Mouse (Mus musculus): ENCODE results near the gene Prkcsh. TPM values are rescaled to one million over a fixed set of nuclear protein-coding genes. Genes with fewer than 3 reads are reported as not detected.

Prkcsh gene
- polyA plus RNA-seq, 1 experiment from 2014 or later, result 86.6 TPM

DNA sequence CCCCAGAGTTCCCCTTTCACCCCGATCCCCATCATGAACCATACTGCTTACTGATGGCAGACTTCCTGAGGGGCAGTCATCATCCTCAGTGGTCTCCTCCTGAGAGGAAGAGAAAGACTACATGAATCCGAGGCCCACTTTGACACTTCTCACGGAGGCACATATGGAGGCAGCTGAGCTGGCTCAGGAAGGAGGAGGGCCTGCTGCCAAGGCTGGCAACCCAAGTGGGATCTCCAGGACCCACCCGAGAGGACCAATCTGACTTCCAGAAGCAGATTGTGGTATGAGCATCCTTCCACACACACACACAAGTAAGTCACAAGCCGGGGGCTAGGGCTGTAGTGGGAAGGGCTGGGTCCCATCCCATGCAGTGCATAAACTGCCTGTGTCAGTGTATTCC is 25.3 kb upstream of the Prkcsh start:
- Histone ChIP-seq H3K4me2 (ENCODE audit: low read depth, low read length) (no peak overlapping the region), H3K4me1 (ENCODE audit: control insufficient read depth, insufficient read depth, low read length) (no peaks in the 10 kb centered on the region), H3K36me3 (ENCODE audit: control insufficient read depth, insufficient read depth, low read length) (no peaks in the 10 kb centered on the region), H3K9me3 (ENCODE audit: control insufficient read depth, low read length) (no peaks in the 10 kb centered on the region), H3K9ac (ENCODE audit: low read depth, low read length) (no peak overlapping the region), H3K27me3 (replicated peaks; ENCODE audit: control insufficient read depth, insufficient read depth, low read length) (no peaks in the 10 kb centered on the region), H3K4me3 (ENCODE audit: low read depth, low read length) (no peak overlapping the region), H3K27ac (replicated peaks; ENCODE audit: low read depth, low read length) (no peak overlapping the region)
- no peak for DNase-seq (ENCODE audit: low spot score)
- ATAC-seq (ENCODE audit: low read depth), result no peak
- 78% methylated on average over 5 of the region's 5 CpGs for WGBS

DNA sequence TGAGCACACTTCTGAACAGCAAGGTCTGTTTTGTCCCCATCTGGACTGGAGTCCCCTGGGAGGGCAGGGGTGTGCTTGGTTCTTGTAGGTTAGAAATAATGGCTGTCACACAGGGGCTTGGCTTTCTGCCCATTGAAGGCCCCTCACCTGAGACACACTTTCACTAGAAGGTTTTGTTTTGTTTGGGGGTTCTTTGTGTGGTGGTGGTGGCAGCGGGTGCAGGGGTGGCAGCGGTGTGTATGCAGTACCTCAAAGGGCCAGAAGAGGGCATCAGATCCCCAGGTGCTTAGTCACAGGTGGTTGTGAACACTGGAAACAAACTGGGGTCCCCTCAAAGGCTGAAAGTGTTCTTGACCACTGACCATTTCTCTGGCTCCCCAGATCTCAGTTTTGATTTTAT is 24.6 kb upstream of the Prkcsh start:
- ATAC-seq (ENCODE audit: low read depth) (no peak; the same call in 1 of the 2 replicates), DNase-seq (ENCODE audit: low spot score) (no peak)
- WGBS, result 18% methylated on average over 2 of the region's 2 CpGs

DNA sequence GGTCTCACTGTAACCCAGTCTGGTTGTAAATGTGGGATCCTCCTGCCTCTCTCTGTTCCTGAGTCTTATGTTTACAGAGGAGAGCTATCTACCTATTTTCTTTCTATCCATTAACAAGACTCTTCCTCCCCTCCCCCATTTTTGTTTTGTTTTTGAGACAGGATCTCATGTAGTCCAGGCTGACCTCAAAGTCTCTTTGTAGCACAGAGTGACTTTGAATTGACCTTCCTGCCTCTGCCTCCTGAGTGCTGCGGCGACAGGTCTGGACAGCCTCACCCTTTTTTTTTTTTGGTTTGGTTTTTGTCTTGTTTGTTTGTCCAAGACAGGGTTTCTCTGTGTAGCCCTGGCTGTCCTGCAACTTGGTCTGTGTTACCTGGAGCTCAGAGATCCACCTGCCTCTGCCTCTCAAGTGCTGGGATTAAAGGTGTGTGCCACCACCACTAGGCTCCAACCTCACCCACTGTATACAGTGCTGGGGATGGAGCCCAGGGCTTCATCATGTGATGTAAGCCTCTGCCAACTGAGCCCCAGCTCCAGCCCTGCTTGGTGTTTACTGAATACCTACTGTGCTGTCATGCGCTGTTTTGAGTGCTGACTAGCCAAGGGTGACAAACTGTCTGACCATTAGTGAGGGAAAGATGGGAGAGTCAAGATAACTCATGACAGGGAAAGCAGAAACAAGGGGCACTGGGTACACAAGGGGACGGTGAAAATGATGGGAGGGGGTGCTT is 24.0 kb upstream of the Prkcsh start:
- Histone ChIP-seq H3K9ac (ENCODE audit: low read depth, low read length) (no peak overlapping the region), H3K4me3 (ENCODE audit: low read depth, low read length) (no peak overlapping the region), H3K4me1 (ENCODE audit: control insufficient read depth, insufficient read depth, low read length) (no peaks in the 10 kb centered on the region), H3K9me3 (ENCODE audit: control insufficient read depth, low read length) (no peaks in the 10 kb centered on the region), H3K36me3 (ENCODE audit: control insufficient read depth, insufficient read depth, low read length) (no peaks in the 10 kb centered on the region), H3K27me3 (replicated peaks; ENCODE audit: control insufficient read depth, insufficient read depth, low read length) (no peaks in the 10 kb centered on the region), H3K4me2 (ENCODE audit: low read depth, low read length) (no peak overlapping the region), H3K27ac (replicated peaks; ENCODE audit: low read depth, low read length) (no peak overlapping the region)
- ATAC-seq (ENCODE audit: low read depth) (no peak), DNase-seq (ENCODE audit: low spot score) (no peak)
- WGBS, result 89% methylated on average over 4 of the region's 4 CpGs

More for the DNA sequence above, 24.6 kb upstream of the Prkcsh start:
- Histone ChIP-seq H3K27ac (replicated peaks; ENCODE audit: low read depth, low read length) (no peak overlapping the region), H3K4me2 (ENCODE audit: low read depth, low read length) (no peak overlapping the region), H3K36me3 (ENCODE audit: control insufficient read depth, insufficient read depth, low read length) (no peaks in the 10 kb centered on the region), H3K4me1 (ENCODE audit: control insufficient read depth, insufficient read depth, low read length) (no peaks in the 10 kb centered on the region), H3K4me3 (ENCODE audit: low read depth, low read length) (no peak overlapping the region), H3K9ac (ENCODE audit: low read depth, low read length) (no peak overlapping the region), H3K9me3 (ENCODE audit: control insufficient read depth, low read length) (no peaks in the 10 kb centered on the region), H3K27me3 (replicated peaks; ENCODE audit: control insufficient read depth, insufficient read depth, low read length) (no peaks in the 10 kb centered on the region)

DNA sequence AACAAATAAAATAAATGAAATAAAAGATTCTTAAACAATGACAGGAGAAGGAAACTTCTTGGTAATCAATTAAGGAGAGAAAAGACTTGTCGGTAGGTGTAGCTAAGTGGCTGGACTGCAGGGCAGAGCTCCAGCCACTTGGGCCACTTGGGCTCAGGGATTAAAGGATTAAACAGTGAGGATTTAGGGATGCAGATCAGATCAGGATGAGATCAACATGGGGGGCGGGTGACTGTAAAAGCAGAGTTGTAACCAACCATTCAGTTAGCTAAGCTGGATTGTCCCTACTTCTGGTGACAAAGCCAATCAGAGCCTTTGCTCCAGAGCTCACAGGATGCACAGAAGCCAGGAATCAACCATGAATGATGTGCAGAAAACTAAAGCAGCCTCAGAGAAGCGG is 18.7 kb upstream of the Prkcsh start:
- no peak for DNase-seq (ENCODE audit: low spot score)
- H3K4me1 ChIP-seq (ENCODE audit: control insufficient read depth, insufficient read depth, low read length), result 0 out of 2 replicates have a peak, but pooled peaks cover 6% of the 10 kb centered on the region
- H3K36me3 ChIP-seq (ENCODE audit: control insufficient read depth, insufficient read depth, low read length), result no peaks in the 10 kb centered on the region
- WGBS, result 13% methylated on average over 3 of the region's 3 CpGs
- no peaks in the 10 kb centered on the region for H3K9me3 ChIP-seq (ENCODE audit: control insufficient read depth, low read length)
- no peak overlapping the region for H3K4me2 ChIP-seq (ENCODE audit: low read depth, low read length)
- H3K9ac ChIP-seq (ENCODE audit: low read depth, low read length), result no peak overlapping the region
- peaks cover 36% of the 10 kb centered on the region for H3K27me3 ChIP-seq (replicated peaks; ENCODE audit: control insufficient read depth, insufficient read depth, low read length)
- H3K27ac ChIP-seq (replicated peaks; ENCODE audit: low read depth, low read length), result no peak overlapping the region
- H3K4me3 ChIP-seq (ENCODE audit: low read depth, low read length), result no peak overlapping the region
- ATAC-seq (ENCODE audit: low read depth), result no peak

DNA sequence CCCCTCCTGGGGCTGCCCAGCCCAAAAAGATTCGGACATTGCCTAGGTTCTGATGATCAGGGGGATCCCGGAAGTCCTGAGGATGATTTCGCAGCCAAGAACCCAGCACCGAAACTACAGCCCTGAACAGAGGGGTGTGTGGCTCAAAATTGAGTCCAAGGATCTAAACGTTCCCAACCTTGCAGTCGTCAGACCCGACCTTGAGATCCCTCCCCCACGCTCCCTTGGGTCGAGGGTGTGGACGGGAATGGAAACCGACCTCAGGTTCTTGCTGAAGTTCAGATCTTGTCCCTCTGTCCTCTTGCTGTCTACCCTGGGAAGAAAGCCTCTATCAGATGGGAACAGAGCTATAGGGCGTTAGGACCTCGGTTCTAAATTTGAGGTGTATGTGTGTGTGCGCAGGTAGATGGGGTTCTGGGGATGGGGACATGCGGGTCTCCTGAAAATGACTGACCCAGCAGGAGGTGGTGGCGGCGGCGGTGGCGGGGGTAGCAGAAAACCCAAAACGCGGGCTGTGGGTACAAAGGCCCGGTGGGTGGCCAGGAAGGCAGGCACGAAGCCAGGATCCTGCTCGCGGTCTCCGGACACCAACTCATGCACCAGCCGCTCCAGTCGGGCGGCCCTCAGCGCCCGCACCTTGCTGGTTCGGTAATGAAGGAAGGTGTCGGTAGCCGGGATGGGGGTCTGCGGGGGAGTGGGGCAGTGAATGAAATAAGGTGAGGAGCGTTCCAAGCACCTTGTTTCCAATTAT is 14.8 kb upstream of the Prkcsh start:
- Histone ChIP-seq H3K9ac (ENCODE audit: low read depth, low read length) (no peak overlapping the region), H3K36me3 (ENCODE audit: control insufficient read depth, insufficient read depth, low read length) (no peaks in the 10 kb centered on the region), H3K4me1 (ENCODE audit: control insufficient read depth, insufficient read depth, low read length) (0 out of 2 replicates have a peak, but pooled peaks cover 14% of the 10 kb centered on the region), H3K4me2 (ENCODE audit: low read depth, low read length) (peak overlapping the region; percentile 56), H3K27ac (replicated peaks; ENCODE audit: low read depth, low read length) (no peak overlapping the region), H3K9me3 (ENCODE audit: control insufficient read depth, low read length) (no peaks in the 10 kb centered on the region), H3K4me3 (ENCODE audit: low read depth, low read length) (peak overlapping the region; percentile 39; the same call in 1 of the 2 replicates), H3K27me3 (replicated peaks; ENCODE audit: control insufficient read depth, insufficient read depth, low read length) (peaks cover 75% of the 10 kb centered on the region)
- WGBS, result 8% methylated on average over 27 of the region's 36 CpGs
- no peak for DNase-seq (ENCODE audit: low spot score)
- no peak for ATAC-seq (ENCODE audit: low read depth)

DNA sequence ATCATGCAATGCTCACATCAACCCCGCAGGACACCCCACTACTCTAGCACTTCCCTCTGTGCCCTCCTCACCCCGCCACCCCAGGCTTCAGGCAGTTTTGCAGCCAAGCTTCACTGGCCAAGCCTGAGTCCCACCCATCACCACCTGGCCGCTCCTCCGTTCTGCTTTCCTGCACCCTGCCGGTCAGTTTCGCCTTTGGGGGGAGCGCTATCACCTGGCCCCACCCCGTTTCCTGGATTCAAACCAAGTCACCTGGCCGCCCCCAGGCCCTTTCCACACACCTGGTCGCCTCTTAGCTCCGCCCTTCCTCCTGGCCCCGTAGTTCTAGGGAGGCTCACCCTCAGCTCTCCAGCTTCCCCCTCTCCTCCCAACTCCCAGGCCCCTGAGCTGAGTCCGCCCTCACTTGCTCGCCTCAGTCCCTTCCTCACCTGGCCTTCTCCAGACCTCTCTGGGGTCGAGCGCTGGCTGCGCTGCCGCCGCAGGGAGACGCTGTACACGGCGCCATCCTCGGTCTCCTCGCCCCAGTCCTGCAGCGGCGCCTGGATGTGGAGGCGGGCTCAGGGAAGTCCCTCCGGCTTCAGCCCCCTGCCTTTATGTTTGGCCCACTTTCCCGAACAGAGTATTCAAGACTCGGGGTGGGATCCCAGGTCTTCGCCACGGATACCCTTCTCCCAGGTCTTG is 14.0 kb upstream of the Prkcsh start:
- WGBS, result under 1% methylated on average over 31 of the region's 32 CpGs
- DNase-seq (ENCODE audit: low spot score), result no peak

DNA sequence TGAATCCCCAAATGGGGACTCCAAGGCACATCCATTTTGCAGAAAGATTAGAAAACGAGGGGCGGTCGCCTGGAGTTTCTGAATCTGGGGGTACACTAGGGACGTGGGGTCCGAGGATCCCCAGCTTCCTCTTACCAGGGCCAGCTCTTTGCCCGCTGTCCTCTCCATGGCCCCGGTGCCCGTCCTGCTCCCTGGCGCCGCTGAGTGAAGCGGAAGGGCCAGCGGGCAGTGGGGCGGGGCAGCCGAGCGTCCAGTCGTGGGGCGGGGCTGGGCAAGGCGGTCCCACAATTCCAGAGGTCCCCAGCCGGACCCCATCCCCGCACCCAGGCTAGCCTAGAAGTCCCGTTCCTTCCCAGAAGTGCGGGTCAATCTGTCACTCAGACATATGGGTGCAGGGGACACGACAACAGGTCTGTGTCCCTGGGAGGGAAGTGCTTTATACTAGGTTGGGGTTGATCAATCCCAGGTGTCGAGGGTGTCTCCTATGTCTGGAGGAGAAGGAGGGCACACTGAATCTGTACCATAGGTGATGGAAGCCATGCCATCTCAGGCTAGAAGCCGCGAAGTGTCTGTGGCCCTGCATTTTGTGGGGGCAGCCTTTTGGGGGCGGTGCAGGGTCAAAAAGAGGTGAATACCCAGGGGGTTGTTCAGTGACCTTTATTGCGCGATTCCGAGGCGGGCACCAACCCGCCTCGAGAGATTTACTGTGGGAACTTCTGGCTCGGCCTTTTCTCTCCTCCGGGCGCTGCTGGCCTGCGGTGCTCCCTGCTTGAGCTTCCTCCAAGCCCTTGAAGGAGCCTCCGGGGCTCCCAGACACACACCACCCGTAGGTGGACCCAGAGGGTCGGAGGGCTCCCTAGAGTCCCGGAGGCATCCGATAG is 13.1 kb upstream of the Prkcsh start, which contains the start of gene Rgl3:
Gene Rgl3 (minus strand): TSS at position 217 of the 881 bp plus-strand sequence.
- no peaks in the 10 kb centered on the region for H3K36me3 ChIP-seq (ENCODE audit: control insufficient read depth, insufficient read depth, low read length)
- ATAC-seq (ENCODE audit: low read depth) (no peak; the same call in 1 of the 2 replicates), DNase-seq (ENCODE audit: low spot score) (peak; percentile 7)
- WGBS, result 1% methylated on average over 36 of the region's 42 CpGs
- H3K27ac ChIP-seq (replicated peaks; ENCODE audit: low read depth, low read length), result no peak within 1 kb of the TSS
- peak within 1 kb of the TSS; percentile 39 for H3K4me3 ChIP-seq (ENCODE audit: low read depth, low read length)
- peaks cover 78% of the 10 kb centered on the region for H3K27me3 ChIP-seq (replicated peaks; ENCODE audit: control insufficient read depth, insufficient read depth, low read length)
- H3K9ac ChIP-seq (ENCODE audit: low read depth, low read length), result peak within 1 kb of the TSS; percentile 52
- H3K4me2 ChIP-seq (ENCODE audit: low read depth, low read length), result peak within 1 kb of the TSS; percentile 56
- 0 out of 2 replicates have a peak, but pooled peaks cover 14% of the 10 kb centered on the region for H3K4me1 ChIP-seq (ENCODE audit: control insufficient read depth, insufficient read depth, low read length)
- no peaks in the 10 kb centered on the region for H3K9me3 ChIP-seq (ENCODE audit: control insufficient read depth, low read length)

More for the DNA sequence above, 14.0 kb upstream of the Prkcsh start:
- no peaks in the 10 kb centered on the region for H3K9me3 ChIP-seq (ENCODE audit: control insufficient read depth, low read length)
- H3K9ac ChIP-seq (ENCODE audit: low read depth, low read length), result peak overlapping the region; percentile 52
- ATAC-seq (ENCODE audit: low read depth), result peak; percentile 56
- no peaks in the 10 kb centered on the region for H3K36me3 ChIP-seq (ENCODE audit: control insufficient read depth, insufficient read depth, low read length)
- H3K27ac ChIP-seq (replicated peaks; ENCODE audit: low read depth, low read length), result no peak overlapping the region
- 0 out of 2 replicates have a peak, but pooled peaks cover 14% of the 10 kb centered on the region for H3K4me1 ChIP-seq (ENCODE audit: control insufficient read depth, insufficient read depth, low read length)
- peaks cover 78% of the 10 kb centered on the region for H3K27me3 ChIP-seq (replicated peaks; ENCODE audit: control insufficient read depth, insufficient read depth, low read length)
- peak overlapping the region; percentile 39 for H3K4me3 ChIP-seq (ENCODE audit: low read depth, low read length)
- H3K4me2 ChIP-seq (ENCODE audit: low read depth, low read length), result peak overlapping the region; percentile 56

DNA sequence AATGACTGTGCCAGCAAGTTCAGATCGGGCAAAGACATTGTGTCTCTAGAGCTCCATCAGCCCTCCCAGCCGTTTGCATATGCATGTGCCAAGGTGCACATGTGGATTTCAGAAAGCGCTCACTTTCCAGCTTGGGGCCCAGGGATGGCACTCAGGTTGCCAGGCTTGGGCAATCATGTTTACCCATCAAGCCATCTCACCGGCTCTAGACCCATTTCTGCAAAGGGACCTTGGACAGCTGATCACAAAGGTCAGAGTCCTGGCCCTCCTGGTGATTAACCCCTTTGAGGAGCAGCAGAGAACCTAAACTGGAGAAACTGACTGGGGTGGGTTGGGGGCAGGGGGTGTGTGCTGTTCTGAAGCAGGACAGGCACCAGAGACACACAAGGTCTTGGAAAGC is 10.4 kb upstream of the Prkcsh start:
- no peaks in the 10 kb centered on the region for H3K36me3 ChIP-seq (ENCODE audit: control insufficient read depth, insufficient read depth, low read length)
- no peaks in the 10 kb centered on the region for H3K9me3 ChIP-seq (ENCODE audit: control insufficient read depth, low read length)
- DNase-seq (ENCODE audit: low spot score) (no peak), ATAC-seq (ENCODE audit: low read depth) (no peak)
- H3K27ac ChIP-seq (replicated peaks; ENCODE audit: low read depth, low read length), result no peak overlapping the region
- no peak overlapping the region for H3K4me3 ChIP-seq (ENCODE audit: low read depth, low read length)
- H3K9ac ChIP-seq (ENCODE audit: low read depth, low read length), result no peak overlapping the region
- WGBS, result 73% methylated on average over 4 of the region's 4 CpGs
- H3K4me2 ChIP-seq (ENCODE audit: low read depth, low read length), result no peak overlapping the region
- H3K27me3 ChIP-seq (replicated peaks; ENCODE audit: control insufficient read depth, insufficient read depth, low read length), result peaks cover 58% of the 10 kb centered on the region
- 0 out of 2 replicates have a peak, but pooled peaks cover 14% of the 10 kb centered on the region for H3K4me1 ChIP-seq (ENCODE audit: control insufficient read depth, insufficient read depth, low read length)

All from embryonic facial prominence, embryonic 14.5 days (tissue).